Mouse (Mus musculus): ENCODE measurements around the gene Kif17. TPM values are rescaled to one million over a fixed set of nuclear protein-coding genes. Genes with fewer than 3 reads are reported as not detected.

The Kif17 gene
- total and polyA plus RNA-seq, 3 experiments, result 0.54 to 2.5 TPM; not detected in 1

- H3K27ac ChIP-seq (ENCODE audit: control insufficient read depth, low read depth, low read length), result peak overlapping the region; percentile 55
- DNase-seq (ENCODE audit: low read depth, low spot score), result peak; percentile 92
These were observed 94.8 kb downstream of the Kif17 start for GRCm38 (mm10) chr4:138344891-138345545.

GRCm38 (mm10) chr4:138347280-138347679 lies 97.0 kb downstream of the Kif17 start:
- DNase-seq (ENCODE audit: low read depth, low spot score), result no peak
- Histone ChIP-seq H3K4me1 (ENCODE audit: control insufficient read depth in 1 of 2, insufficient read depth in 2 of 2, low read length in 2 of 2) (peaks cover 10 to 22% of the 10 kb centered on the region in 2 experiments), H3K4me3 (ENCODE audit: control insufficient read depth in 1 of 2, insufficient read depth in 1 of 2, low read depth in 2 of 2, low read length in 2 of 2) (no peak overlapping the region), H3K36me3 (ENCODE audit: control insufficient read depth in 1 of 2, insufficient read depth in 2 of 2, low read length in 2 of 2) (peaks cover 0 to 17% of the 10 kb centered on the region in 2 experiments; a peak in 2 of 4 replicates), H3K27me3 (ENCODE audit: control insufficient read depth in 1 of 2, insufficient read depth in 2 of 2, low read length in 2 of 2) (no peaks in the 10 kb centered on the region), H3K9me3 (replicated peaks; ENCODE audit: insufficient read depth, low read length) (no peaks in the 10 kb centered on the region), H3K9ac (ENCODE audit: control insufficient read depth, low read depth, low read length, poor library complexity, severe bottlenecking) (no peak overlapping the region), H3K27ac (ENCODE audit: control insufficient read depth, low read depth, low read length) (no peak overlapping the region), H3K79me2 (ENCODE audit: control insufficient read depth, insufficient read depth, low read length, poor library complexity) (no peaks in the 10 kb centered on the region)
- TF ChIP-seq ETS1 (IDR thresholded peaks at IDR 0.05; ENCODE audit: low read depth, low read length) (no peak), GABPA (IDR thresholded peaks at IDR 0.05; ENCODE audit: low read depth, low read length) (no peak), POLR2A (IDR thresholded peaks at IDR 0.05; ENCODE audit: control insufficient read depth in 1 of 2, insufficient read depth in 1 of 2, low read depth in 1 of 2, low read length in 2 of 2, poor library complexity in 1 of 2) (no peak), NELFE (IDR thresholded peaks at IDR 0.05; ENCODE audit: low read depth, low read length) (no peak), GATA1 (IDR thresholded peaks at IDR 0.05; ENCODE audit: low read depth, low read length) (no peak), ZMIZ1 (IDR thresholded peaks at IDR 0.05; ENCODE audit: low read depth, low read length) (no peak), ZNF384 (IDR thresholded peaks at IDR 0.05; ENCODE audit: low read depth, low read length) (no peak)

More at GRCm38 (mm10) chr4:138344891-138345545, 94.8 kb downstream of the Kif17 start:
- no peaks in the 10 kb centered on the region for H3K9me3 ChIP-seq (replicated peaks; ENCODE audit: insufficient read depth, low read length)
- peaks cover 14 to 30% of the 10 kb centered on the region in 2 experiments for H3K4me1 ChIP-seq (ENCODE audit: control insufficient read depth in 1 of 2, insufficient read depth in 2 of 2, low read length in 2 of 2)
- H3K4me3 ChIP-seq (ENCODE audit: control insufficient read depth in 1 of 2, insufficient read depth in 1 of 2, low read depth in 2 of 2, low read length in 2 of 2), result no peak overlapping the region
- peaks cover 0 to 22% of the 10 kb centered on the region in 2 experiments; a peak in 2 of 4 replicates for H3K36me3 ChIP-seq (ENCODE audit: control insufficient read depth in 1 of 2, insufficient read depth in 2 of 2, low read length in 2 of 2)
- H3K27me3 ChIP-seq (ENCODE audit: control insufficient read depth in 1 of 2, insufficient read depth in 2 of 2, low read length in 2 of 2), result no peaks in the 10 kb centered on the region
- no peaks in the 10 kb centered on the region for H3K79me2 ChIP-seq (ENCODE audit: control insufficient read depth, insufficient read depth, low read length, poor library complexity)
- TF ChIP-seq TCF12 (IDR thresholded peaks at IDR 0.05; ENCODE audit: low read depth, low read length), result peak; percentile 70
- peak; percentile 63 for TF ChIP-seq HCFC1 (IDR thresholded peaks at IDR 0.05; ENCODE audit: low read depth, low read length)
- peak; percentile 95 for TF ChIP-seq MYC (IDR thresholded peaks at IDR 0.05; ENCODE audit: low read depth, low read length)
- 0 out of 2 replicates have a peak, but pooled peaks have one; percentile 46 for TF ChIP-seq RCOR1 (IDR thresholded peaks at IDR 0.05; ENCODE audit: low read depth, low read length)
- peak; percentile 83 for TF ChIP-seq BHLHE40 (IDR thresholded peaks at IDR 0.05; ENCODE audit: borderline replicate concordance, low read depth, low read length)
- peak; percentile 89 for TF ChIP-seq MAX (IDR thresholded peaks at IDR 0.05; ENCODE audit: low read length)
- no peak for TF ChIP-seq CHD1 (IDR thresholded peaks at IDR 0.05; ENCODE audit: low read depth, low read length)
- TF ChIP-seq SMC3 (IDR thresholded peaks at IDR 0.05; ENCODE audit: low read depth, low read length), result no peak
- peak; percentile 97 for TF ChIP-seq ETS1 (IDR thresholded peaks at IDR 0.05; ENCODE audit: low read depth, low read length)
- TF ChIP-seq MXI1 (IDR thresholded peaks at IDR 0.05; ENCODE audit: low read depth, low read length), result peak; percentile 90
- TF ChIP-seq MAZ (IDR thresholded peaks at IDR 0.05; ENCODE audit: low read depth, low read length), result no peak
- TF ChIP-seq EP300 (IDR thresholded peaks at IDR 0.05; ENCODE audit: low read depth in 1 of 2, low read length in 2 of 2), result peak; percentile 85 to 91
- peak; percentile 64 for TF ChIP-seq TAL1 (IDR thresholded peaks at IDR 0.05; ENCODE audit: low read length)
- TF ChIP-seq ELF1 (IDR thresholded peaks at IDR 0.05; ENCODE audit: low read depth, low read length), result peak; percentile 71
- TF ChIP-seq USF1 (IDR thresholded peaks at IDR 0.05; ENCODE audit: low read depth, low read length), result peak; percentile 73
- TF ChIP-seq GATA1 (IDR thresholded peaks at IDR 0.05; ENCODE audit: low read depth, low read length), result peak; percentile 57; the same call in 1 of the 2 replicates
- no peak for TF ChIP-seq USF2 (IDR thresholded peaks at IDR 0.05; ENCODE audit: borderline replicate concordance in 1 of 2, insufficient read depth in 1 of 2, low read depth in 1 of 2, low read length in 2 of 2)
- no peak for TF ChIP-seq ZMIZ1 (IDR thresholded peaks at IDR 0.05; ENCODE audit: low read depth, low read length)
- peak; percentile 87 for TF ChIP-seq SIN3A (IDR thresholded peaks at IDR 0.05; ENCODE audit: low read length)
- peak; percentile 84 for TF ChIP-seq JUND (IDR thresholded peaks at IDR 0.05; ENCODE audit: low read depth, low read length)
- H3K9ac ChIP-seq (ENCODE audit: control insufficient read depth, low read depth, low read length, poor library complexity, severe bottlenecking), result no peak overlapping the region; the same call in 1 of the 2 replicates

Measured in MEL (cell line).